ENCODE assay signal across 1 mouse cellular context in genomic region chr7:140955342-140955741, GRCm38 (mm10).
TF ChIP-seq lines count a peak whose summit lies in the region.

No protein-coding gene starts in this region.

TF ChIP-seq in CH12.LX, 34 proteins besides CTCF, POLR2A, EP300 and RAD21:
- TF ChIP-seq ZKSCAN1 (IDR thresholded peaks at IDR 0.05; ENCODE audit: borderline replicate concordance, low read depth, low read length), result no peak
- no peak for TF ChIP-seq MAZ (IDR thresholded peaks at IDR 0.05; ENCODE audit: low read depth, low read length)
- TF ChIP-seq BHLHE40 (IDR thresholded peaks at IDR 0.05; ENCODE audit: low read depth, low read length), result no peak
- TF ChIP-seq TBP (conservative IDR thresholded peaks at IDR 0.05; ENCODE audit: low read depth, low read length), result no peak
- TF ChIP-seq PAX5 (IDR thresholded peaks at IDR 0.05; ENCODE audit: low read length), result no peak
- 0 out of 2 replicates have a peak, but pooled peaks have one; percentile 40 for TF ChIP-seq SIN3A (IDR thresholded peaks at IDR 0.05; ENCODE audit: low read length)
- 0 out of 2 replicates have a peak, but pooled peaks have one; percentile 7 for TF ChIP-seq IRF4 (IDR thresholded peaks at IDR 0.05; ENCODE audit: low read depth, low read length)
- TF ChIP-seq ZMIZ1 (IDR thresholded peaks at IDR 0.05; ENCODE audit: low read depth, low read length), result no peak
- no peak for TF ChIP-seq KAT2A (IDR thresholded peaks at IDR 0.05; ENCODE audit: insufficient replicate concordance, low read length)
- TF ChIP-seq POLR2AphosphoS2 (IDR thresholded peaks at IDR 0.05; ENCODE audit: low read depth, low read length), result no peak
- no peak for TF ChIP-seq NELFE (IDR thresholded peaks at IDR 0.05; ENCODE audit: low read depth, low read length)
- peak; percentile 68 for TF ChIP-seq NRF1 (IDR thresholded peaks at IDR 0.05; ENCODE audit: low read depth, low read length)
- peak; percentile 61 for TF ChIP-seq MYC (IDR thresholded peaks at IDR 0.05; ENCODE audit: low read depth, low read length)
- TF ChIP-seq ELF1 (IDR thresholded peaks at IDR 0.05; ENCODE audit: low read depth, low read length), result no peak
- peak; percentile 35; the same call in 1 of the 2 replicates for TF ChIP-seq MXI1 (IDR thresholded peaks at IDR 0.05; ENCODE audit: low read depth, low read length)
- TF ChIP-seq UBTF (IDR thresholded peaks at IDR 0.05; ENCODE audit: low read depth, low read length), result no peak
- TF ChIP-seq MAX (IDR thresholded peaks at IDR 0.05; ENCODE audit: low read length), result 0 out of 2 replicates have a peak, but pooled peaks have one; percentile 22
- 0 out of 2 replicates have a peak, but pooled peaks have one; percentile 33 for TF ChIP-seq CHD1 (IDR thresholded peaks at IDR 0.05; ENCODE audit: low read depth, low read length)
